Mouse (Mus musculus) intestine, embryonic 16.5 days (tissue): ENCODE results near the gene Mybpc1. TPM values are rescaled to one million over a fixed set of nuclear protein-coding genes. Genes with fewer than 3 reads are reported as not detected.
"Not testable (repeated sequence)": the region's sequence is repeated elsewhere in the genome, so short reads cannot be mapped to it uniquely, and the experiment has no call there.

ENCODE experiments used
- ATAC-seq: fragments of 200-750 bp; cut with Nextera tagmentation; 2 replicates; pipeline ENCODE4 v1.8.0; 2017; ENCODE audit warnings: moderate TSS enrichment, moderate library complexity
- H3K27ac ChIP-seq: fragments of 300-500 bp; sonication (generic); 2 replicates; pipeline ENCODE4 v1.5.1; 2014; ENCODE audit warnings: mild to moderate bottlenecking, low read length
- H3K27me3 ChIP-seq: fragments of 300-500 bp; sonication (generic); replicated peaks from 2 replicates; pipeline ENCODE4 v1.6.1; 2014; ENCODE audit warnings: low read length, control low read depth, mixed read lengths; ENCODE audit not compliant: control insufficient read depth, insufficient read depth
- H3K36me3 ChIP-seq: fragments of 300-500 bp; sonication (generic); 2 replicates; pipeline ENCODE4 v1.6.1; 2014; ENCODE audit warnings: low read length, control low read depth; ENCODE audit not compliant: control insufficient read depth, insufficient read depth
- H3K4me1 ChIP-seq: fragments of 300-500 bp; sonication (generic); 2 replicates; pipeline ENCODE4 v1.6.1; 2014; ENCODE audit warnings: low read length, control low read depth, mixed read lengths; ENCODE audit not compliant: control insufficient read depth, insufficient read depth
- H3K4me2 ChIP-seq: fragments of 300-500 bp; sonication (generic); 2 replicates; pipeline ENCODE4 v1.6.1; 2014; ENCODE audit warnings: low read depth, low read length, control low read depth
- H3K4me3 ChIP-seq: fragments of 300-500 bp; sonication (generic); 2 replicates; pipeline ENCODE4 v1.5.1; 2014; ENCODE audit warnings: mild to moderate bottlenecking, low read length
- H3K9ac ChIP-seq: fragments of 300-500 bp; sonication (generic); 2 replicates; pipeline ENCODE4 v1.6.1; 2014; ENCODE audit warnings: low read depth, low read length
- H3K9me3 ChIP-seq: fragments of 300-500 bp; sonication (generic); 2 replicates; pipeline ENCODE4 v1.6.1; 2016; ENCODE audit warnings: low read length, control low read depth; ENCODE audit not compliant: control insufficient read depth
- WGBS: fragments of 180-500 bp; shearing (Covaris S2); extraction: QIAGEN DNeasy Blood & Tissue Kit; methylation state at CpG from one replicate; pipeline ENCODE4 v1.1.7; 2014; 5-methylcytosine and 5-hydroxymethylcytosine counted together
- polyA plus RNA-seq: library from polyadenylated mRNA; unstranded; fragments of >200 nt; fragmentation: Nextera tagmentation; extraction: Ambion mirVana; gene quantifications from 2 replicates; pipeline ENCODE4 v1.2.1, GENCODE M21; 2015

The Mybpc1 gene
- polyA plus RNA-seq, 1 experiment from 2014 or later, result 1.9 TPM

GRCm38 (mm10) chr10:88491632-88492031, 113.3 kb downstream of the Mybpc1 start:
- H3K36me3 ChIP-seq, result no peaks in the 10 kb centered on the region
- H3K27me3 ChIP-seq, result no peaks in the 10 kb centered on the region
- no peak overlapping the region for H3K4me2 ChIP-seq
- no peak overlapping the region for H3K9ac ChIP-seq
- H3K4me3 ChIP-seq, result no peak overlapping the region
- no peaks in the 10 kb centered on the region for H3K9me3 ChIP-seq
- 0 out of 2 replicates have a peak, but pooled peaks have one; percentile 12 for ATAC-seq
- peaks cover 24% of the 10 kb centered on the region for H3K4me1 ChIP-seq
- no peak overlapping the region for H3K27ac ChIP-seq
- 64% methylated on average over 7 of the region's 7 CpGs for WGBS

GRCm38 (mm10) chr10:88488629-88489028, 116.3 kb downstream of the Mybpc1 start:
- 86% methylated on average over 5 of the region's 5 CpGs for WGBS
- H3K4me1 ChIP-seq, result peaks cover 12% of the 10 kb centered on the region
- ATAC-seq, result no peak

GRCm38 (mm10) chr10:88482866-88483265, 122.1 kb downstream of the Mybpc1 start:
- H3K9me3 ChIP-seq, H3K4me2 ChIP-seq, ATAC-seq, H3K27ac ChIP-seq, H3K4me3 ChIP-seq, H3K27me3 ChIP-seq, H3K4me1 ChIP-seq, H3K36me3 ChIP-seq, H3K9ac ChIP-seq: not testable (repeated sequence)
- 92% methylated on average over 10 of the region's 10 CpGs for WGBS

More at GRCm38 (mm10) chr10:88488629-88489028, 116.3 kb downstream of the Mybpc1 start:
- H3K9ac ChIP-seq, result no peak overlapping the region
- H3K36me3 ChIP-seq, result peaks cover 5% of the 10 kb centered on the region; the same call in 1 of the 2 replicates
- H3K9me3 ChIP-seq, result no peaks in the 10 kb centered on the region
- H3K4me3 ChIP-seq, result no peak overlapping the region
- no peaks in the 10 kb centered on the region for H3K27me3 ChIP-seq
- no peak overlapping the region for H3K4me2 ChIP-seq
- H3K27ac ChIP-seq, result no peak overlapping the region

Other genes with a start within 250 kb of the Mybpc1 start
- gene Dram1, start 226.1 kb downstream of the Mybpc1 start, polyA plus RNA-seq, result 3.4 and 3.5 TPM in 2 replicates
- gene Gnptab, start 226.0 kb downstream of the Mybpc1 start, polyA plus RNA-seq, result 12.3 and 15.0 TPM in 2 replicates
- gene Sycp3, start 145.6 kb downstream of the Mybpc1 start, polyA plus RNA-seq, result 1.0 and 1.6 TPM in 2 replicates
- 51.1 and 65.7 TPM in 2 replicates for gene Chpt1, start 101.1 kb downstream of the Mybpc1 start, polyA plus RNA-seq
- gene Spic, start 79.9 kb upstream of the Mybpc1 start, polyA plus RNA-seq, result 0.56 and 2.1 TPM in 2 replicates
- gene Arl1, start 125.7 kb upstream of the Mybpc1 start, polyA plus RNA-seq, result 185 and 192 TPM in 2 replicates
- 10.5 and 11.5 TPM in 2 replicates for gene Utp20, start 221.7 kb upstream of the Mybpc1 start, polyA plus RNA-seq